Mouse (Mus musculus) R1 (cell line): ENCODE results near the gene Dnajb2.

Source experiments
- DNase-seq: peaks from one replicate; pipeline ENCODE4 v3.0.0-alpha.2; 2018; ENCODE audit warnings: low read depth, low spot score

Dnajb2 gene

DNA sequence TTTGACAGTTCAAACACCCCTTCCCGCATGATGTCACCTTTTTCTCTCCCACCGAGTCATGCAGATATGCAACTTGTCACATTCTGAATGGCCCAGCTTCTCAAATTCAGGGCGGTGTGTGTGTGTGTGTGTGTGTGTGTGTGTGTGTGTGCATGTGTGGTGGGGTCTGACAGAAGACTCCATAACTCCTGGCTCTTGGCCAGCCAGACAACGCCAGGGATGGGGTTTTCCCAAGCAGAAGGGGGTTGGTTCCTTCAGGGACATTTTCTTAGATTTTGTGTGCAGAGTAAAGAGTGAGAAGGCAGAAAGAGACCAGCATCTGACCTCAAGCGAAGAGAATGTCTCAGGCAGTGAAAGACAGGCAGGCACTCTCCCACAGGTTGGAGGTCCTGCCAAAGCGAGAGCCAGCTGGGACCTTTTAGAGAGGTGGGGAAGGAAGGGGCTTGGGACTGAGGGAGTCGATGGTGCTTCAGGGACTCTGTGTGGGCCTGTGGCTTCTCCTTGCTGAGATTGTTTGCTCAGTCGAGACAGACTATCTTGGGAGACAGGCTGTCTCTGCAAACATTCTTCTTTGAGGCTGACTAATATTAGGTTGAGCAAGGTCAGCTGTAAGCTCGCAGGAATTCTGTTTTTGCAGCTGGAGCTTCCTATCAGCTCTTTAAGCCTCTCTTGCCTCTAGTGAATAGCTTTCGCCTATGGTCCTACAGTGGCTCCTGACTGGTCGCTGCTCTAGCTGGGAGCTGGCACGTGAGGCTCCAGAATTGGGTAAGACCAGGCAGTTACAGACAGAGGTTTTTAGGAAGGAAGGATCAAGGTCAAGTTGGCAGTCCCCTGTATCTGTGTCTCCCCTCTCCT lies 56.5 kb downstream of the Dnajb2 start:
- no peak for DNase-seq

- DNase-seq = no peak
Observed at GRCm38 (mm10) chr1:75293331-75293701, 57.1 kb downstream of the Dnajb2 start.

GRCm38 (mm10) chr1:75294294-75294693 lies 58.1 kb downstream of the Dnajb2 start:
- DNase-seq = no peak
